Mouse (Mus musculus) brain, embryonic 14.5 days (tissue): ENCODE results near the gene Timm10b.

ENCODE experiments used
- CTCF ChIP-seq: fragments of 200-500 bp; IDR thresholded peaks from 2 replicates; pipeline ENCODE4 v1.5.1; 2012; ENCODE audit warnings: inconsistent platforms, mild to moderate bottlenecking, moderate library complexity, borderline replicate concordance; ENCODE audit not compliant: insufficient read depth, insufficient read length; ENCODE audit errors: extremely low read depth
- POLR2A ChIP-seq: fragments of 200-500 bp; IDR thresholded peaks from 2 replicates; pipeline ENCODE4 v1.6.1; 2012; ENCODE audit warnings: mild to moderate bottlenecking, inconsistent platforms, borderline replicate concordance; ENCODE audit not compliant: poor library complexity, insufficient read depth, insufficient read length, severe bottlenecking; ENCODE audit errors: extremely low read depth

DNA sequence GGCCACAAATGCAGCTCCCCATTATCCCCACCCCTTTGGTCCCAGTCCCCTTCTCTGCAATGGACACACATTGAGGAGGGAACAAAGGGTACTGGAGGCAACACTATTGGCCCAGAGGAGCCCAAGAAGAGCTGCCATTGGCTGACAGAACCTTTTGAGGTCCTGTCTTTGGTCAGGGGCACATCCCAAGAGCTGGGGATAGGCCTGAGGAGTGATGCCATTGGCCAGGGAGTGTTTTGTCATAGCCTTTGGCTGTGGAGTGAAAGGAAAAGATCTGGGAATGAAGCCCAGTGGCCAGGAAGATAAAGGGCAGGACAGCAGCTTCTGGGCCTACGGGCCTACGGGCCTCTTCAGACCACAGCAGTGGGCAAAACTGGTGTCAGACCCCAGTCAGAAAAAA lies 4.1 kb upstream of the Timm10b start:
- TF ChIP-seq CTCF (no peak), POLR2A (no peak)
